Mouse (Mus musculus): ENCODE measurements at regions not wholly inside any gene's neighbourhood (a gene's known extent, or its start where the extent isn't known, plus 50 kb on each side); places are given as distances from the start of the nearest gene placed in this dataset.

DNA sequence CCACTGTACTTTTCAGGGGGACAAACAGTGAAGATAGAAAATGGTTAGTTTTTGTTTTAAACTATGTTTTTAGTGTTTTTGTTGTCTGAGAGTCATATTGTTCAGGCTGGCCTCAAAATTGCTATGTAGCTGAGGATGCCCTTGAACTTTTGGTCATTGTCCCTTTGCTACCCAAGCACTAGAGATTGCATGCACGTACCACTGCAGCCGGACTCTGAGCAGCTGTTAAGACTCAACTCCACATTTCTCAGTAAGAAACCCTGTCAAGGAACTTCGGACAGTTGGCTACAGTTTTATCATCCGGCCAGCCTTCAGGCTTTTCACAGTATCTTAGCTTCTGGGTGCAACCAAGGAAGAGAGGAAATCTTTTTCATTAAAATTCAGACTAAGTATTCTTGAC lies 173.9 kb upstream of the Fam19a1 start:
- WGBS, result 89% methylated on average over 4 of the region's 4 CpGs
- H3K9ac ChIP-seq, result no peak overlapping the region
- ATAC-seq, result no peak

DNA sequence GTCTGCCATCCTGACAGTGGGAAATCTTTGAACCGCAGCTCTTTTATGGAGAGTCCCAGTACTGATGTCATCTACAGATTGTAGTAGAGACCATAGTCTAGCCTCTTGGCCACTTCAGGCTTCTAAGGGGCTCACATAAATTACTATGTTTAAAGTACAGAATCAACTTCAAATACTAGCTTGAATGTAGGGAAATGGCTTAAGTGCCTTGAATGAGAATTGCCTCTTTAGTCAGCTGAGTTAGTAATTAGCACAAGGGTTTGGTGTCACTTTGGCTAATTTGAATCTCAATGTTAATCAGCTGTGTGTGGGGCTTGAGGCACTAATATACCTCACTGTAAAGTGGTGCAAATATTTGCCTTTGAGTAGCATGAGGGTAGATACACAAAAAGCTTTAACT lies 152.2 kb upstream of the Fam19a1 start:
- Histone ChIP-seq H3K27ac (no peak overlapping the region), H3K4me1 (no peaks in the 10 kb centered on the region), H3K4me2 (no peak overlapping the region), H3K36me3 (ENCODE audit: poor library complexity, severe bottlenecking) (no peaks in the 10 kb centered on the region), H3K9ac (no peak overlapping the region), H3K4me3 (no peak overlapping the region), H3K9me3 (replicated peaks) (no peaks in the 10 kb centered on the region), H3K27me3 (0 out of 2 replicates have a peak, but pooled peaks cover 8% of the 10 kb centered on the region)
- ATAC-seq, result peak; percentile 76; the same call in 1 of the 2 replicates
- WGBS, result 66% methylated on average over 1 of the region's 1 CpGs

More for the DNA sequence above, 173.9 kb upstream of the Fam19a1 start:
- H3K9me3 ChIP-seq (replicated peaks), result no peaks in the 10 kb centered on the region
- H3K27me3 ChIP-seq, result no peaks in the 10 kb centered on the region
- no peak overlapping the region for H3K27ac ChIP-seq
- no peaks in the 10 kb centered on the region for H3K36me3 ChIP-seq (ENCODE audit: poor library complexity, severe bottlenecking)
- H3K4me1 ChIP-seq, result no peaks in the 10 kb centered on the region
- no peak overlapping the region for H3K4me3 ChIP-seq
- no peak overlapping the region for H3K4me2 ChIP-seq

DNA sequence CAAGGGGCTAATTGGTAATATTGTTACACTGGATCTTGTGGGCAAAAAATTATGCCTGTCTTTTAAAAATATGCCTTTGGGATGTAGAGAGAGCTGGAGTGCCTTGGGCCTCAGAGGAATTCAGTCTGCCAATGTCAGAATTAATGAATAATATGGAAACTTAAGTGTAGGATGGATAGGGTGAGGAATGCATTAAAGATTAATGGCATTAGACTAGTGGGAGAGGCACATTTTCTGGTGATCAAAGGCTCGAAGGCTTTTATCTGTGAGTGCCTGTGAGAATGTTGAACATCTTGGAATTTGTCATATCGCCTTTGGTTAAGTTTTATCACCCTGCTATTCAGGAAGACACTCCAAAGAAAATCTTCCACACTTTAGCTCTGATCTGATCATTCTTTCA lies 146.7 kb upstream of the Fam19a1 start:
- H3K4me2 ChIP-seq, result no peak overlapping the region
- 81% methylated on average over 2 of the region's 2 CpGs for WGBS

DNA sequence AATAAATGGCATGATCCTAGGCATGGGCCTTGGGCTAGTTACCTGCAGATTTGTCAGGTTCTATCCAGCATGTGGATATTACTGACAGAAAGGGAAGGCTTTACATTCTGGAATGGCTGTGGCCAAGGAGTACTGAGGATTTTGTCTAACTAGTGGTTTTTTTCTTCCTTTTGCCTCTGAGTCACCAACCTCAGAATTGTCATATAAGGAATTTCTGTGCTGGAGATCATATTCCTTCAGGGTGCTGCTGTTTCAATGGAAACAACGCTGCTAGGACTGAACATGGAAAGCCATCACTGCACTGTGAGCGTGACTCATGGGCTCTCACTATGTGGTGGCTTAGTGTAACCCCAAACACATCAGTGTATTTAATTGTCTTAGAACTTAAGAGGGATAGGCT lies 137.0 kb upstream of the Fam19a1 start:
- 94% methylated on average over 2 of the region's 2 CpGs for WGBS

More for the DNA sequence above, 146.7 kb upstream of the Fam19a1 start:
- no peak overlapping the region for H3K27ac ChIP-seq
- no peak overlapping the region for H3K9ac ChIP-seq
- no peaks in the 10 kb centered on the region for H3K4me1 ChIP-seq
- H3K36me3 ChIP-seq (ENCODE audit: poor library complexity, severe bottlenecking), result no peaks in the 10 kb centered on the region
- H3K27me3 ChIP-seq, result 0 out of 2 replicates have a peak, but pooled peaks cover 8% of the 10 kb centered on the region
- H3K4me3 ChIP-seq, result no peak overlapping the region
- no peaks in the 10 kb centered on the region for H3K9me3 ChIP-seq (replicated peaks)
- no peak for ATAC-seq

DNA sequence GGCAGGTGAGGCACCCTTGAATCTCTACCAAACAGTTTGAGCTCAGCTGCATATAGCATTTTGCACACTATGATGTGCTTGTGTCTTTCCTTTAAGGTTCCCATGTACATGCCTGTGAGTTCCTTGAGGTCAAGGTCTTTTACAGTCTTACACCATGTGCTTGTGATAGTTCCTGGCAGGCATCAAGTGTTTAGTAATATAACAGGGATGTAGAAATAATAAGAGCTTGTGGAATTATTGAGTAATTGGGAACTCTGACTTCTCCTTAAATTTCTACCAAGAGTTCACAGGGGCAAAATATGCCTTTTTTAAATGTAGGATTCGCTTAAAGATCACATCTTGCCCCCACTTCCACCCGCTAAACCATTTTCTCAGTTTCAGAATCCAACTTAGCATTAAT lies 115.9 kb upstream of the Fam19a1 start:
- Histone ChIP-seq H3K27ac (no peak overlapping the region), H3K36me3 (ENCODE audit: poor library complexity, severe bottlenecking) (no peaks in the 10 kb centered on the region), H3K9ac (no peak overlapping the region), H3K4me3 (no peak overlapping the region), H3K9me3 (replicated peaks) (no peaks in the 10 kb centered on the region), H3K4me2 (no peak overlapping the region), H3K27me3 (no peaks in the 10 kb centered on the region), H3K4me1 (no peaks in the 10 kb centered on the region)
- 88% methylated on average over 2 of the region's 2 CpGs for WGBS
- ATAC-seq, result no peak

More for the DNA sequence above, 137.0 kb upstream of the Fam19a1 start:
- H3K4me3 ChIP-seq, result no peak overlapping the region
- H3K4me1 ChIP-seq, result no peaks in the 10 kb centered on the region
- no peak overlapping the region for H3K4me2 ChIP-seq
- no peaks in the 10 kb centered on the region for H3K9me3 ChIP-seq (replicated peaks)
- no peak for ATAC-seq
- H3K9ac ChIP-seq, result no peak overlapping the region
- no peak overlapping the region for H3K27ac ChIP-seq
- H3K27me3 ChIP-seq, result no peaks in the 10 kb centered on the region
- no peaks in the 10 kb centered on the region for H3K36me3 ChIP-seq (ENCODE audit: poor library complexity, severe bottlenecking)

DNA sequence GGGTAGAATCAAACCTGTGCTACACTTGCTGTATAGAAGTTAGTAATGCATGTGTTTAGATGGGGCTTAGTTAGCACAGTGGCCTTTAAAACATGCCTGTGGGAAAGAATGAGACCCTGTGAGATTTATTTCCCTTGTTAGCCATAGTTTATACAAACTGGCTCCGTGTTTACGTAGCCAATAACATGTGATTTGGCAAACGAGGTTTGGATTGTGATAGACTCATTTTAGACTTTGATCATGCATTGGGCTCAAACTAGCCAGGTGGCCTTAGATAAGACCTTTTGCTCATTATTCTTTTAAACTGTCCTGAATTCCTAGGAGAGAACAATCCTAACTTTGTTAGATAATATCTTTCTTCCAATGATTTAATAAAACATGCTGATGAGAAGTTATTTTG lies 115.2 kb upstream of the Fam19a1 start:
- H3K4me1 ChIP-seq, result no peaks in the 10 kb centered on the region
- H3K4me2 ChIP-seq, result no peak overlapping the region
- no peak for ATAC-seq
- H3K27ac ChIP-seq, result no peak overlapping the region
- 77% methylated on average over 3 of the region's 3 CpGs for WGBS
- no peak overlapping the region for H3K9ac ChIP-seq
- no peaks in the 10 kb centered on the region for H3K9me3 ChIP-seq (replicated peaks)
- no peaks in the 10 kb centered on the region for H3K36me3 ChIP-seq (ENCODE audit: poor library complexity, severe bottlenecking)
- H3K27me3 ChIP-seq, result no peaks in the 10 kb centered on the region
- no peak overlapping the region for H3K4me3 ChIP-seq

DNA sequence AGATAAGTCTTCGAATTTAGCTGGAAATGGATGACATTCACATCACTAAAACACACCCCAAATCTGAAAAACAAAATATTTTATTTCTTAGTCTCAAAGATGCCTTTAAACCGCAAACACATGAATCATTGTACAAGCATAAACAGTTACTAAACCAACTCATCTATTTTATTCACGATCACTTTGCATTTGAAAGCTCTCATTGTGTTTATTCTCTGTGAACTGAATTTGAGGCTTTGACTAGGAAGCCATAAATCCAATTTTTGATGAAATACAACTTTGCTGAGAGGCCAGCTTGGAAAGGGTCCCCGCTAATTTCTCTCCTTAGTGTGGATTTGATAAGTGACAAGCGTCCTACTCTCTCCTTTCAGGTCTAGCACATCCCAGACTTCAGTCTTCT lies 113.5 kb upstream of the Fam19a1 start:
- no peak overlapping the region for H3K9ac ChIP-seq
- no peak overlapping the region for H3K27ac ChIP-seq
- WGBS, result 88% methylated on average over 5 of the region's 5 CpGs
- no peaks in the 10 kb centered on the region for H3K9me3 ChIP-seq (replicated peaks)
- no peak for ATAC-seq
- no peak overlapping the region for H3K4me3 ChIP-seq
- no peaks in the 10 kb centered on the region for H3K27me3 ChIP-seq
- no peaks in the 10 kb centered on the region for H3K36me3 ChIP-seq (ENCODE audit: poor library complexity, severe bottlenecking)
- no peak overlapping the region for H3K4me2 ChIP-seq
- no peaks in the 10 kb centered on the region for H3K4me1 ChIP-seq

GRCm38 (mm10) chr6:96000011-96000476 lies 112.9 kb upstream of the Fam19a1 start:
- Histone ChIP-seq H3K4me3 (no peak overlapping the region), H3K4me2 (no peak overlapping the region), H3K4me1 (no peaks in the 10 kb centered on the region), H3K27me3 (no peaks in the 10 kb centered on the region), H3K27ac (no peak overlapping the region), H3K36me3 (ENCODE audit: poor library complexity, severe bottlenecking) (no peaks in the 10 kb centered on the region), H3K9ac (no peak overlapping the region), H3K9me3 (replicated peaks) (no peaks in the 10 kb centered on the region)
- WGBS, result 73% methylated on average over 10 of the region's 10 CpGs
- ATAC-seq, result peak; percentile 51; the same call in 1 of the 2 replicates

DNA sequence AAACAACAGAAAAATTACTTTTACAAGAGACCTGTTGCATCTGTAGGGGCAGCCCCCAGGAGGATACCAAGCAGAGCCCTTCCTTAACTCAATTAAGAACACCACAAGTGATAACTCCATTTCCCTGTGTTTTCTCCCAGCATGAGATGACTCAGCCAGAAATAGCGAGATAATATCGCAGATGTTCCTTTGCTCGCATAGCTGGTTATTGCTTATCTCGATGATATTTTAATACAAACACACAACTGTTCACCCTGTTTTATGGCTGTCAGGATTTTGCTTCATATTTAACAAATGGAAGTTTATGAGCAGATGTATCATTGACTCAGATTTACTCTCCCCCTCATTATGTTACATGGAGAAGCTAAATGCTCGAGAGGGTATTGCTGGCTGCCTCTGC lies 101.7 kb upstream of the Fam19a1 start:
- WGBS, result 90% methylated on average over 5 of the region's 5 CpGs
- no peaks in the 10 kb centered on the region for H3K9me3 ChIP-seq (replicated peaks)
- no peaks in the 10 kb centered on the region for H3K4me1 ChIP-seq
- no peak overlapping the region for H3K9ac ChIP-seq
- no peak overlapping the region for H3K4me3 ChIP-seq
- no peak overlapping the region for H3K4me2 ChIP-seq
- no peaks in the 10 kb centered on the region for H3K27me3 ChIP-seq
- no peaks in the 10 kb centered on the region for H3K36me3 ChIP-seq (ENCODE audit: poor library complexity, severe bottlenecking)
- no peak overlapping the region for H3K27ac ChIP-seq
- ATAC-seq, result no peak

- no peak for ATAC-seq
- 85% methylated on average over 7 of the region's 7 CpGs for WGBS
- H3K9ac ChIP-seq, result no peak overlapping the region
These were observed 84.8 kb upstream of the Fam19a1 start for GRCm38 (mm10) chr6:96028022-96028704.

DNA sequence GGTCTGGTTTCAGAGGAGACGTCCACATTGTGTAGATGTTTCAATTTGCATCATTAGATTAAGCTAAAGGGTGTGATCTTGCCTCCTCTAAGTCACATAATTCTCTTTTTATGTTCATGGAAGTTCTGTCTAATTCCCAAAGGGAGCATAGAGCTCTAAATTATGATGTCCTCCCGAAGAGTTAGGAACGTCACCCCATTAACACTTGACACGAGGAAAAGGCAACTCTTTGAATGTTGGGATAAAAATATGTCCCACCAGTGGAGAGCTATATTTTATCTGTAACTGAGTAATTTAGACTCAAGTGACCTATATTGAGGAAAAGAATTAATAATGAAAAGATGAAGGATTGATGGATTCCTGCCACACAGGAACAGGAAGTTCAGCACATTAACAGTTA lies 69.2 kb upstream of the Fam19a1 start:
- Histone ChIP-seq H3K9me3 (replicated peaks) (no peaks in the 10 kb centered on the region), H3K36me3 (ENCODE audit: poor library complexity, severe bottlenecking) (no peaks in the 10 kb centered on the region), H3K9ac (no peak overlapping the region), H3K27me3 (no peaks in the 10 kb centered on the region), H3K4me1 (no peaks in the 10 kb centered on the region), H3K4me3 (no peak overlapping the region), H3K27ac (no peak overlapping the region), H3K4me2 (no peak overlapping the region)
- WGBS, result 91% methylated on average over 4 of the region's 4 CpGs
- no peak for ATAC-seq

More at GRCm38 (mm10) chr6:96028022-96028704, 84.8 kb upstream of the Fam19a1 start:
- Histone ChIP-seq H3K36me3 (ENCODE audit: poor library complexity, severe bottlenecking) (no peaks in the 10 kb centered on the region), H3K4me3 (no peak overlapping the region), H3K4me2 (no peak overlapping the region), H3K27ac (no peak overlapping the region), H3K9me3 (replicated peaks) (no peaks in the 10 kb centered on the region; the same call in 1 of the 2 replicates), H3K27me3 (no peaks in the 10 kb centered on the region), H3K4me1 (no peaks in the 10 kb centered on the region)

GRCm38 (mm10) chr6:96053476-96053875 lies 59.5 kb upstream of the Fam19a1 start:
- Histone ChIP-seq H3K9me3 (replicated peaks) (no peaks in the 10 kb centered on the region), H3K9ac (no peak overlapping the region), H3K4me3 (no peak overlapping the region), H3K27me3 (no peaks in the 10 kb centered on the region), H3K36me3 (ENCODE audit: poor library complexity, severe bottlenecking) (no peaks in the 10 kb centered on the region), H3K27ac (no peak overlapping the region), H3K4me1 (no peaks in the 10 kb centered on the region), H3K4me2 (no peak overlapping the region)
- 86% methylated on average over 4 of the region's 4 CpGs for WGBS
- ATAC-seq, result no peak

DNA sequence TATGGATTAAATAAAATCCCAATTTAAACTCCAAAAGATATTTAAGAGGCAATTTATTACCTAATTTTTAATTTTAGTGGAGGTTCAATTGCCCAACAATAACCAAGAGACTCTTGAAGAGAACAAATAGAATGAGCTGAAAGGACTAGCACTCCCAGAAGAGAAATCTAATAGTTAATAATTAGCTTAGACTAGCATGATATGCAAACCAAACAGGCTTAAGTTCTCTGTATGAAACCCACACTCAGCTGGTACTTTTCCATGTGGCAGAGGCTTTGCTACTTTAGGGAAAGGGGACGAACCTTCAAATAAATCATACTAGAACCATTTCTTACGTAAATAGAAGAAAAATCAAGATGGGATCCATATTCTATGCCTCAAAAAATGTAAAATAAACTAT lies 55.9 kb upstream of the Fam19a1 start:
- Histone ChIP-seq H3K36me3 (ENCODE audit: poor library complexity, severe bottlenecking) (no peaks in the 10 kb centered on the region), H3K4me3 (no peak overlapping the region), H3K27ac (no peak overlapping the region), H3K4me2 (no peak overlapping the region), H3K9ac (no peak overlapping the region), H3K4me1 (no peaks in the 10 kb centered on the region), H3K27me3 (no peaks in the 10 kb centered on the region), H3K9me3 (replicated peaks) (no peaks in the 10 kb centered on the region)
- ATAC-seq, result no peak
- WGBS, result 92% methylated on average over 2 of the region's 2 CpGs

Data from forebrain, embryonic 13.5 days (tissue).